Mouse (Mus musculus) megakaryocyte, embryonic 14.5 days (primary cell): ENCODE data around the gene Dusp27. TPM values are rescaled to one million over a fixed set of nuclear protein-coding genes. Genes with fewer than 3 reads are reported as not detected.
"Not testable (repeated sequence)": the region's sequence is repeated elsewhere in the genome, so short reads cannot be mapped to it uniquely, and the experiment has no call there.

Experiments used
- H3K27me3 ChIP-seq: replicated peaks from 2 replicates; pipeline ENCODE3; 2012; ENCODE audit warnings: inconsistent platforms
- H3K36me3 ChIP-seq: replicated peaks from 2 replicates; pipeline ENCODE3; 2012; ENCODE audit warnings: low read length, inconsistent platforms, mixed read lengths
- H3K4me1 ChIP-seq: 2 replicates; pipeline ENCODE4 v1.6.1; 2012; ENCODE audit warnings: inconsistent platforms
- H3K4me3 ChIP-seq: replicated peaks from 2 replicates; pipeline ENCODE3; 2012; ENCODE audit warnings: moderate library complexity, mild to moderate bottlenecking, inconsistent platforms
- H3K9me3 ChIP-seq: 2 replicates; pipeline ENCODE4 v1.6.1; 2012; ENCODE audit warnings: inconsistent platforms
- FLI1 ChIP-seq: IDR thresholded peaks from 2 replicates; pipeline ENCODE4 v1.6.1; 2012; ENCODE audit warnings: low read length, inconsistent platforms, mixed read lengths
- GATA1 ChIP-seq: IDR thresholded peaks from 3 replicates; pipeline ENCODE4 v1.6.1; 2012; ENCODE audit warnings: mixed read lengths, low read length, inconsistent platforms, borderline replicate concordance
- polyA plus RNA-seq: library from polyadenylated mRNA; stranded (reverse); fragments of >175 nt; gene quantifications from 2 replicates; pipeline ENCODE4 v1.2.3, GENCODE M21; 2012; ENCODE audit warnings: low replicate concordance; ENCODE audit not compliant: insufficient read depth

Dusp27 gene
- polyA plus RNA-seq, 1 experiment = not detected

DNA sequence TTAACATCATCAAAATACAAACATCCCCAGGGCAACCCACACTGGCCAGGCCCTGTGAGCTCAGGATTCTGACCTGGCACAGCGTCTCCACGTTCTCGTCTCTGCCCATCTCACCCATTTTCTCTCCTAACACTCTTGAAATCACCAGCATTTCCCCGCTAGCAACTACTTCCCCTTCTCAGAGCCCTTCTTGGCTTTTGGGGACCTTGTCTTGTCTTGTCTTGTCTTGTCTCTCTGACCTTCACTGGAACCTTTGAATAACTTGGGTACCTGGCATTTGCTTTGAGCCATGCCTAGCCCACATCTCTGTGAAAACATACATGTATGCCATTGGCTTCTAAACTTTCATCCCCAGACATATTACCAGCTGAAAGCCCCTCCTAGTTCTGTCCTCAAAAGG is 21.7 kb upstream of the Dusp27 start:
- H3K4me3 ChIP-seq = no peak overlapping the region
- H3K4me1 ChIP-seq = peaks cover 53% of the 10 kb centered on the region
- H3K9me3 ChIP-seq = no peaks in the 10 kb centered on the region; the same call in 1 of the 2 replicates
- TF ChIP-seq FLI1 (no peak), GATA1 (no peak)
- peaks cover 8% of the 10 kb centered on the region for H3K27me3 ChIP-seq
- H3K36me3 ChIP-seq = no peaks in the 10 kb centered on the region

DNA sequence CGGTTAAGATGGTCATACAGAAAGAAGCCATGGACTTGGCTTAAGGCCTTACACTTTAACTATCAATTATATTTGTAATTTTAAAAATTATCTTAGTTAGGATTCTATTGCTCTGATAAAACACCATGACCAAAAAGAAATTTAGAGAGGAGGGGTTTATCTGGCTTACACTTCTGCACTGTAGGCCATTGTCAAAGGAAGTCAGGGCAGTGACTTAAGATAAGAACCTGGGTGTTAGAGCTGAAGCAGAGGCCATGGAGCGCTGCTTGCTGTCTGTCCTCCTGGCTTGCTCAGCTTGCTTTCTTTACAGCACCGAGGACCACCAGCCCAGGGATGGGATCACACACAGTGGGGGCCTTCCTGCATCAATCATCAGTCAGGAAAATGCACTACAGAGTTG is 19.9 kb upstream of the Dusp27 start:
- TF ChIP-seq FLI1 (no peak), GATA1 (no peak)
- Histone ChIP-seq H3K9me3 (peaks cover 5% of the 10 kb centered on the region), H3K4me1 (peaks cover 36% of the 10 kb centered on the region), H3K4me3 (no peak overlapping the region), H3K27me3 (peaks cover 8% of the 10 kb centered on the region), H3K36me3 (no peaks in the 10 kb centered on the region)

DNA sequence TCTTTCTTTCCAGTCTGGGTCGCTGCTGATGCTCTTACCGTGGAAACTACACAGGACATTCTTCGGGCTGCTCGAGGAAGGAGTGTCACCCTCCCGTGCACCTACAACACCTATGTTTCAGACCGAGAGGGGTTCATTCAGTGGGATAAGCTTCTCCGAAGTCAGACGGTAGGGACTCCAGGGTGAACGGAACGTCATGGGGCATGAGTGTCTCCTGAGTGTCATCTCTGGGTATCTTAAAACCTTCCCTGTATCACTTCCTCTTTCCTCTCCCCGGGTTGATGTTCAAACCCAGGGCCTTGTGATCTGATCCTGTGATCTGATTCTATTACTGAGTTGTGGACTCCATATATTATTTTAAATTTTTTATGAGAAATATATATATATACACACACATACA is 18.9 kb upstream of the Dusp27 start:
- H3K9me3 ChIP-seq = peaks cover 5% of the 10 kb centered on the region
- no peak overlapping the region for H3K4me3 ChIP-seq
- no peaks in the 10 kb centered on the region for H3K36me3 ChIP-seq

DNA sequence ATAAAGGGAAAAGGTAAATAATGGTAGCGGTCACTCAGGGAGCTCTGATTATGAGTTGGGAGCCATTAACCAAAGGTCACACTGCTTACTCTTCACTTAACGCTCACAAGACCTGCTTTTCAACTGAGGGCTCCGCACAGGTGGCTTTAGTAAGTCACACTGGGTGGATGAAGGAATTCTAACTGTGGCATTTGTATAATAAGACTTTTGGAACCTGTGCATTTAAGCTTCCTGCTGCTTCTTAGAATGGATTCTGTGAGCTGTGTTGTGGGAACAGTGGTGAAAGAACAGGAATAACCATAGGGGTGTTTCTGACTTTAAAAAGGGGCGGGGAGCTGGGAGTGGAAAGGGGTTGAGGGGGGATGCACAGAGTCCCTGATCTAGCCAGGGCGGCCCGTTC is 14.6 kb upstream of the Dusp27 start:
- H3K4me3 ChIP-seq = no peak overlapping the region
- no peaks in the 10 kb centered on the region for H3K36me3 ChIP-seq
- TF ChIP-seq GATA1 (no peak), FLI1 (no peak)
- peaks cover 17% of the 10 kb centered on the region for H3K4me1 ChIP-seq
- H3K27me3 ChIP-seq = peaks cover 7% of the 10 kb centered on the region
- H3K9me3 ChIP-seq = peaks cover 5% of the 10 kb centered on the region

More for the DNA sequence above, 18.9 kb upstream of the Dusp27 start:
- Histone ChIP-seq H3K4me1 (peaks cover 31% of the 10 kb centered on the region), H3K27me3 (peaks cover 8% of the 10 kb centered on the region)
- TF ChIP-seq FLI1 (no peak), GATA1 (no peak)

DNA sequence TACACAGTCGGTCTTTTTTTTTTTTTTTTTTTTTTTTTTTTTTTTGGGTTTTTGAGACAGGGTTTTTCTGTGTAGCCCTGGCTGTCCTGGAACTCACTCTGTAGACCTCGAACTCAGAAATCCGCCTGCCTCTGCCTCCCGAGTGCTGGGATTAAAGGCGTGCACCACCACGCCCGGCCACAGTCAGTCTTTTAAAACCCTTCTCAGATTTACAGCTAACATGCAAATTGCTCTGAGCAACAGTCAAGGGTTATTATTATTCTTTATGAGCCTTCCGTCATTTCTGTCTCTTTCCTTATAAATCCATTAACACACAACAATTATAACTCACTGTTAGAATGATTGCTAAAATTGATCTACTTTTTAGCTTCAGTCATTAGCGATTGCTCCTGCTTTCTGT is 14.1 kb upstream of the Dusp27 start:
- not testable (repeated sequence) for H3K27me3 ChIP-seq, H3K4me3 ChIP-seq, H3K36me3 ChIP-seq, H3K9me3 ChIP-seq
- H3K4me1 ChIP-seq = peaks cover 22% of the 10 kb centered on the region

DNA sequence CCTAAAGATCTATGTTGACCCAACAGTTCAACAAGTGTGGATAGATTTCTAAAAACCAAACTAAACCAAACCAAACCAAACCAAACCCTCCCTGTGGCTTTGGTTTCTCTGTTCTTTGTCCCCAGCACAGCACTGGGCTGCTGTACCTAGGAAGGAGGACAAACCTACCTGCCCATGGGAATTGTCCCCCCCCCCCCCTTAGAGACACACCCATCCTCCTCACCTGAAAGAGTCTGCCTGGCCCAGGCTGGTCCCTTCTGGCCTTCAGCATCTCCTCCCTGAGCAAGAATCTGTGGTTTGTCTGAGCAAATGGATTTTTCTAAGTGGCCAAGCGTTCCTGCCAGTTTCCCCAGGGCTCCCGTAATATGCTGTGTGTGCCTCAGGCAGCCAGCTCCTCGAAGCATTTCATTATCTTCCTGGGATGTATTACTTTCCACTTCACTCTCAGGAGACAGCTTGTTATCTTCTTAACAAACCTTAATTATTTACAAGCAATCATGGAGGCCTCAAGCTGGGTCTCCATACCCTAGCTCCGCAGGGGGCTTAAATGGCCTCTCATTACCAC is 12.0 kb upstream of the Dusp27 start:
- Histone ChIP-seq H3K36me3 (no peaks in the 10 kb centered on the region), H3K4me1 (peaks cover 22% of the 10 kb centered on the region), H3K9me3 (peaks cover 5% of the 10 kb centered on the region), H3K4me3 (no peak overlapping the region), H3K27me3 (peaks cover 3% of the 10 kb centered on the region)
- TF ChIP-seq GATA1 (no peak), FLI1 (no peak)

DNA sequence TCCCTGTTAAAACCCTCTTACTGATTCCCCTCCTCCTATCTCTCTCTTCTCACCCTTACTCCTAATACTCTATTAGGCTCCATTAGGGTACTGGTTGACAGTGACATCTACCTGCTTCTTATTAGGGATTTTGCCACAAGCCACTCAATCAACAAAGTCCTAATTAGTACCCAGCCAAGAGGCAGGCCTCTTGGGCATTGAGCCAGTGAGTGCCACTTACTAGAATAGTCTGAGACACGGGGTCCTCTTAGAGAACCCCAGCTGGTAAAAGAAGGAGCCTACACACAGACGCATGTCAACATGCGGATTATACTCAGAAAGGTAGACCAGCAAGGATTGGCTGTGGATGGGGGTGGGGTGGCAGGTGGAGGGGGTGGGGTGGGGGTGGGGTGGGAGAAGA is 11.4 kb upstream of the Dusp27 start:
- Histone ChIP-seq H3K36me3 (no peaks in the 10 kb centered on the region), H3K9me3 (peaks cover 5% of the 10 kb centered on the region; the same call in 1 of the 2 replicates), H3K4me1 (peaks cover 22% of the 10 kb centered on the region), H3K4me3 (no peak overlapping the region), H3K27me3 (peaks cover 3% of the 10 kb centered on the region)
- TF ChIP-seq GATA1 (no peak), FLI1 (no peak)

DNA sequence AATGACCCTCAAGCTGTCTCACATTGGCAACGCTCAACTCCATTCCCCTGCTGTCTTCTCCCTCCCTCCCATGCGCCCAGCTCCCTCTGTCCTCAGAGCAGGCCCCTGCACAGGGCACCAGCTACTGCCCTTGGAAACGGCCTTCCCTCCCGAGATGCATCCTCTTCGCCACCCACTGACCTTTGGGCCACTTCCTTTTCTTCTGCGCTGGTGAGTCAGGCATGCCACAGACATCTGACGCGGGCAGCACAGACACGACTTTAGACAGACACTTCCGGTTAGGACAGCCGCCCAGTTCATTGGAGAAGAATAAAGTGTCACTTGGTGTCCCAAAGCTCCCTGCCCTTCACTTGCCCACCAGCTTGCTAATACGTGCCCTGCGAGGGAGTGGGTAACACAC is 10.4 kb upstream of the Dusp27 start:
- Histone ChIP-seq H3K4me1 (peaks cover 22% of the 10 kb centered on the region), H3K4me3 (peak overlapping the region; percentile 83), H3K36me3 (no peaks in the 10 kb centered on the region), H3K27me3 (peaks cover 3% of the 10 kb centered on the region), H3K9me3 (no peaks in the 10 kb centered on the region)
- no peak for TF ChIP-seq GATA1
- 0 out of 2 replicates have a peak, but pooled peaks have one; percentile 14 for TF ChIP-seq FLI1

DNA sequence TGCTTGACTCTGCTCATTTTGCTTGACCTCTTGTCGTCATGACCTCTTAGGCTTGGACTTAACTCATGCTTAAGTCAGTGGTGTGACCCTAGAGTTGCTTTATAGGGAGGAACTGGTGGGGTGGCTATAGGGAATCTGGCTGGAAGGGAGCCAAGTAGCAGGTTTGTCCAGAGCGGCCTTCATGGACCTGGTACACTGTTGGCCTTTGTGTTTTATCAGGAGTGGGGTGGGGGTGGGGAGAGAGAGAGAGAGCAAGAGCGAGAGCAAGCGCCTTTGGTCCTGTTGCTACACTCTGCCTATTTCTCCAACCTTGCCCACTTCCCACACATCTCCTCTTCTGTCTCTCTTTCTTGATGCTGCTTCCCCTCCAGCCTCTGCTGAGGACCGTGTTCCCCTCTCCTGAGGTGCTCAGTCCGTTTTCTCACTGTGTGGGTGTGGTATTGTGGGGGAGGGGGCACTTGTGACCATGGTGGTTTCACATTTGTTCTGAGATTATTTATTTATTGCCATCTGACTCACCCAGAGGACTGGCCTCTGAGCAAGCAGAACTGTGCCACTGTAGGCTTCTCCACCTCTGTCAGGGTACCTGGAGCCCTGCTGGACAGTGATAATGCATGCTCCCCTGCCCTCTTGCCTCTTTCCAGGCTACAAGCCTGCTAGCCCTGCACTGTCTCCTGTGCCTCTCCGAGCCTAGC is 9.7 kb upstream of the Dusp27 start:
- Histone ChIP-seq H3K4me1 (peaks cover 25% of the 10 kb centered on the region), H3K27me3 (peaks cover 3% of the 10 kb centered on the region), H3K4me3 (peak overlapping the region; percentile 83), H3K36me3 (no peaks in the 10 kb centered on the region), H3K9me3 (no peaks in the 10 kb centered on the region)
- TF ChIP-seq GATA1 (no peak), FLI1 (no peak)

DNA sequence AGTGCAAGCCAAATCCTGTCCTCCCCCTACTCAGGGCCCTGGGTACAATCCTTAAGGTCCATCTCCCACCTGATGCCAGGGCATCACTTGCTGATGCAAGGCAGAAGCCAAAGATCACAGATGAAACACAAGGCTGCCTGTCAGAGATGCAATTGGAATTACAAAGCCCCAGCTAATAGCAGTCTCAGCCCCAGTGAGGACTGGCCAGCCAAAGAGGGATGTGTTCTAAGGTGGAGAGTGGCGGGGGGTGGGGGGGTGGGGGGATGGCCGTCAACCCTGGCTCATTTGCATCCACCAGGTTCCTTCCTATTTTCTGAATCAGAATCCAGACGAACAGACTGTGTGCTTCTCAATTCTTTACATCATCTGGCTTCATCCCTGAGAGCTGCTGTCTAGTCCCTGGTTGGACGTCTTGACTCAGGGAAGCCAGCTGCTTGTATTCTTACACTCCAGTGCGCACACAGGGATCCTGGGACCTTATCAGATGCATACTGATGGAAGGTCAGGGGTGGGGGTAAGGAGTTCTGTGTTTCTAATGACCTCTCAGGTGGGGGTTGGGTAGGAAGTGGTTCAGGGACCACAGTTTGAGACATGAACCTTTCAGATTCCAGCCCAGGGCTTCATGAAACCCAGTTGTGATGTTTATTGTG is 7.5 kb upstream of the Dusp27 start:
- H3K4me1 ChIP-seq = peaks cover 43% of the 10 kb centered on the region
- TF ChIP-seq FLI1 = no peak
- TF ChIP-seq GATA1 = no peak

More for the DNA sequence above, 7.5 kb upstream of the Dusp27 start:
- Histone ChIP-seq H3K36me3 (no peaks in the 10 kb centered on the region), H3K9me3 (no peaks in the 10 kb centered on the region), H3K4me3 (no peak overlapping the region), H3K27me3 (peaks cover 9% of the 10 kb centered on the region)
